Comparison of ENCODE assay signal across 7 mouse cellular contexts in genomic region chr4:134101979-134102741, GRCm38 (mm10). TPM values are rescaled to one million over a fixed set of nuclear protein-coding genes. Genes with fewer than 3 reads are reported as not detected.
DNase-seq lines count a peak whose midpoint lies in the region; ATAC-seq lines count a peak whose summit lies in the region.

Gene Ubxn11 (plus strand): TSS chr4:134102570.

- H3K4me1 ChIP-seq in embryonic facial prominence, embryonic 12.5 days, result 0 out of 2 replicates have a peak, but pooled peaks cover 2% of the 10 kb centered on the region
- no peaks in the 10 kb centered on the region for H3K4me1 ChIP-seq in limb, embryonic 11.5 days (ENCODE audit: control insufficient read depth, insufficient read depth, low read length)
- no peaks in the 10 kb centered on the region for H3K4me1 ChIP-seq in midbrain, embryonic 14.5 days (ENCODE audit: control insufficient read depth, insufficient read depth, low read length)

- no peak within 1 kb of the TSS for H3K27ac ChIP-seq in embryonic facial prominence, embryonic 12.5 days
- H3K27ac ChIP-seq in limb, embryonic 11.5 days (replicated peaks; ENCODE audit: low read depth, low read length), result no peak within 1 kb of the TSS
- peak within 1 kb of the TSS; percentile 60; the same call in 1 of the 2 replicates for H3K27ac ChIP-seq in midbrain, embryonic 14.5 days (replicated peaks; ENCODE audit: low read depth, low read length)

- peak within 1 kb of the TSS; percentile 80 for H3K4me2 ChIP-seq in embryonic facial prominence, embryonic 12.5 days (replicated peaks)
- peak within 1 kb of the TSS; percentile 50 for H3K4me2 ChIP-seq in limb, embryonic 11.5 days (ENCODE audit: low read depth, severe bottlenecking)
- peak within 1 kb of the TSS; percentile 73 for H3K4me2 ChIP-seq in midbrain, embryonic 14.5 days (ENCODE audit: low read length)

- peak within 1 kb of the TSS; percentile 81 for H3K4me3 ChIP-seq in embryonic facial prominence, embryonic 12.5 days
- peak within 1 kb of the TSS; percentile 55 for H3K4me3 ChIP-seq in limb, embryonic 11.5 days (ENCODE audit: low read depth, low read length)
- H3K4me3 ChIP-seq in midbrain, embryonic 14.5 days (replicated peaks; ENCODE audit: low read depth, low read length), result peak within 1 kb of the TSS; percentile 74

- no peaks in the 10 kb centered on the region for H3K9me3 ChIP-seq in embryonic facial prominence, embryonic 12.5 days
- no peaks in the 10 kb centered on the region for H3K9me3 ChIP-seq in limb, embryonic 11.5 days (ENCODE audit: control insufficient read depth, low read length)
- no peaks in the 10 kb centered on the region for H3K9me3 ChIP-seq in midbrain, embryonic 14.5 days (ENCODE audit: control insufficient read depth, low read length)

- 17% methylated on average over 34 of the region's 34 CpGs for WGBS in embryonic facial prominence, embryonic 12.5 days
- 17% methylated on average over 34 of the region's 34 CpGs for WGBS in limb, embryonic 11.5 days
- 17% methylated on average over 34 of the region's 34 CpGs for WGBS in midbrain, embryonic 14.5 days

- no peaks in the 10 kb centered on the region for H3K27me3 ChIP-seq in embryonic facial prominence, embryonic 12.5 days
- no peaks in the 10 kb centered on the region for H3K27me3 ChIP-seq in limb, embryonic 11.5 days (ENCODE audit: control insufficient read depth, insufficient read depth, low read length)
- H3K27me3 ChIP-seq in midbrain, embryonic 14.5 days (ENCODE audit: control insufficient read depth, insufficient read depth, low read length), result no peaks in the 10 kb centered on the region

- peak within 1 kb of the TSS; percentile 72 for H3K9ac ChIP-seq in embryonic facial prominence, embryonic 12.5 days
- H3K9ac ChIP-seq in limb, embryonic 11.5 days (ENCODE audit: low read length), result peak within 1 kb of the TSS; percentile 61
- peak within 1 kb of the TSS; percentile 52 for H3K9ac ChIP-seq in midbrain, embryonic 14.5 days (replicated peaks; ENCODE audit: low read length)

- H3K36me3 ChIP-seq in embryonic facial prominence, embryonic 12.5 days, result no peaks in the 10 kb centered on the region
- no peaks in the 10 kb centered on the region for H3K36me3 ChIP-seq in limb, embryonic 11.5 days (ENCODE audit: control insufficient read depth, insufficient read depth, low read length)
- H3K36me3 ChIP-seq in midbrain, embryonic 14.5 days (ENCODE audit: control insufficient read depth, insufficient read depth, low read length), result no peaks in the 10 kb centered on the region

- ATAC-seq in embryonic facial prominence, embryonic 12.5 days (ENCODE audit: insufficient number of reproducible peaks, insufficient read depth, low FRiP score, low TSS enrichment), result peak; percentile 92
- peak; percentile 91 for ATAC-seq in limb, embryonic 11.5 days (ENCODE audit: insufficient number of reproducible peaks, low FRiP score, low TSS enrichment, low read depth)
- peak; percentile 96 for ATAC-seq in midbrain, embryonic 14.5 days (ENCODE audit: low FRiP score, low TSS enrichment)

- peak; percentile 85 for DNase-seq in adrenal gland, postnatal 25 days
- DNase-seq in heart, adult 11 months, result peak; percentile 99
- DNase-seq in kidney, adult 18-20 months, result peak; percentile 89
- DNase-seq in limb, embryonic 11.5 days (ENCODE audit: low spot score), result peak; percentile 90
- DNase-seq in midbrain, embryonic 14.5 days, result peak; percentile 96
- peak; percentile 78 to 82 for DNase-seq in spleen, adult 18-20 months

RNA-seq across cellular contexts. Expression of gene Ubxn11, which starts in this region (rescaled TPM):
- total RNA-seq in adrenal gland, postnatal 25 days (2021), result 8.1 and 9.4 TPM in 2 replicates
- polyA plus RNA-seq in embryonic facial prominence, embryonic 12.5 days (2016; fragmentation: Nextera tagmentation; extraction: Ambion mirVana), result 10.4 and 11.5 TPM in 2 replicates
- polyA plus RNA-seq in limb, embryonic 11.5 days (2014; fragmentation: Nextera tagmentation; extraction: Ambion mirVana), result 5.7 and 6.0 TPM in 2 replicates
- polyA plus RNA-seq in midbrain, embryonic 14.5 days (2014; fragmentation: Nextera tagmentation; extraction: Ambion mirVana), result 11.7 and 13.6 TPM in 2 replicates
